ENCODE assay signal across 14 mouse cellular contexts in the genomic region with DNA sequence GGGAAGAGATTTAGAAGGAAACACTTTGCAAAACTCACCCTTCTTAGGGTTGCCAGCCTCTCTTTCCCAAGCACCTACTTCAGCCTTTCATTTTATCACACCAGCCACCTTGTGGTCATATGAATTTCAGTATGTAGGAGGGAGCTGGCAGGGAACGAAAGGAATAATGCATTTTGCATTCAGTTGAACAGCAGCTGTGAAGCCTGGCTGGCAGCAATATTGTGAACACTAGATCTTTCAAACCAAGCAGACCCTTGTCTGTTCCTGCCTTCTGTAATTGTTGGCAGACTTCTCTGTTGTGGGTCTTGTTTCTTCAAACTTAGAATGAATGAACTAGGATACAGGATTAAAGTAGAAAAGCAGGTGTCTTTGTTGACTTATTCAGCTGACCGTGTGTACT.
DNase-seq lines count a peak whose midpoint lies in the region; ATAC-seq and TF ChIP-seq lines count a peak whose summit lies in the region.
"Had no signal": no experiment of that assay in that cellular context is flagged by ENCODE, and none has a peak within 500 bp of the region (broad histone marks: within the 10 kb centered on the region; RNA-seq: fewer than 3 reads in every experiment).

No protein-coding gene starts in this region.

- TF ChIP-seq POLR2A in myocyte (IDR thresholded peaks at IDR 0.05; ENCODE audit: insufficient read length, low read depth) = no peak

- no peak overlapping the region for H3K9ac ChIP-seq in hindbrain, embryonic 14.5 days
- H3K9ac ChIP-seq: embryonic facial prominence, embryonic 12.5 days had no signal

- no peaks in the 10 kb centered on the region for H3K9me3 ChIP-seq in hindbrain, embryonic 14.5 days (ENCODE audit: control insufficient read depth, low read length)
- H3K9me3 ChIP-seq in midbrain, embryonic 10.5 days (replicated peaks) = no peaks in the 10 kb centered on the region
- H3K9me3 ChIP-seq: embryonic facial prominence, embryonic 12.5 days had no signal

- H3K36me3 ChIP-seq in myocyte (ENCODE audit: control insufficient read depth, insufficient read depth) = no peaks in the 10 kb centered on the region
- no peaks in the 10 kb centered on the region for H3K36me3 ChIP-seq in hindbrain, embryonic 14.5 days (replicated peaks; ENCODE audit: control insufficient read depth, insufficient read depth)
- no peaks in the 10 kb centered on the region for H3K36me3 ChIP-seq in midbrain, embryonic 10.5 days
- H3K36me3 ChIP-seq: embryonic facial prominence, embryonic 12.5 days had no signal

- ATAC-seq in frontal cortex, adult (ENCODE audit: low TSS enrichment) = peak; percentile 83
- ATAC-seq in hindbrain, embryonic 14.5 days (ENCODE audit: low FRiP score) = no peak
- ATAC-seq: activated CD4-positive, CD25-positive, alpha-beta regulatory T cell, adult 4 months had no signal

- H3K79me2 ChIP-seq in myocyte (ENCODE audit: control insufficient read depth, insufficient read depth) = no peaks in the 10 kb centered on the region

- WGBS in hindbrain, embryonic 14.5 days = 67% methylated on average over 2 of the region's 2 CpGs
- WGBS in midbrain, embryonic 10.5 days = 80% methylated on average over 2 of the region's 2 CpGs

- no peak overlapping the region for H3ac ChIP-seq in myocyte (ENCODE audit: control insufficient read depth, insufficient read length)

- H3K4me3 ChIP-seq in myocyte = no peak overlapping the region
- no peak overlapping the region for H3K4me3 ChIP-seq in hindbrain, embryonic 14.5 days (replicated peaks; ENCODE audit: low read length)
- no peak overlapping the region for H3K4me3 ChIP-seq in midbrain, embryonic 10.5 days
- H3K4me3 ChIP-seq: embryonic facial prominence, embryonic 12.5 days had no signal

- no peaks in the 10 kb centered on the region for H3K4me1 ChIP-seq in hindbrain, embryonic 14.5 days (replicated peaks; ENCODE audit: control insufficient read depth, insufficient read depth, low read length)
- no peaks in the 10 kb centered on the region for H3K4me1 ChIP-seq in midbrain, embryonic 10.5 days
- H3K4me1 ChIP-seq: embryonic facial prominence, embryonic 12.5 days had no signal

- no peak for DNase-seq in frontal cortex, postnatal 25 days (ENCODE audit: low spot score in 2 of 2)
- DNase-seq in brain, adult 2 months (ENCODE audit: low read depth, low spot score) = peak; percentile 79
- peak; percentile 10 for DNase-seq in forelimb bud, embryonic 11.5 days (ENCODE audit: low read depth, low spot score)
- DNase-seq in spleen, postnatal 36 days (ENCODE audit: low spot score in 2 of 2) = no peak
- DNase-seq in hindbrain, embryonic 14.5 days (ENCODE audit: low spot score) = no peak
- DNase-seq in midbrain, embryonic 10.5 days (ENCODE audit: low spot score) = no peak
- DNase-seq: cerebellum, adult 2 months; kidney, adult 11 months; kidney, postnatal 4 days; thymus, postnatal 36 days had no signal

- H3K27me3 ChIP-seq in myocyte (ENCODE audit: control insufficient read depth, insufficient read depth, insufficient read length) = no peaks in the 10 kb centered on the region
- no peaks in the 10 kb centered on the region for H3K27me3 ChIP-seq in hindbrain, embryonic 14.5 days (ENCODE audit: control insufficient read depth, insufficient read depth, low read length)
- H3K27me3 ChIP-seq in midbrain, embryonic 10.5 days (ENCODE audit: low read depth, poor library complexity, severe bottlenecking) = no peaks in the 10 kb centered on the region
- H3K27me3 ChIP-seq: embryonic facial prominence, embryonic 12.5 days had no signal

- H3K27ac ChIP-seq in hindbrain, embryonic 14.5 days = no peak overlapping the region
- H3K27ac ChIP-seq in midbrain, embryonic 10.5 days (replicated peaks) = no peak overlapping the region
- H3K27ac ChIP-seq: embryonic facial prominence, embryonic 12.5 days had no signal

- H3K4me2 ChIP-seq in myocyte (ENCODE audit: low read depth) = no peak overlapping the region
- H3K4me2 ChIP-seq in hindbrain, embryonic 14.5 days (replicated peaks) = no peak overlapping the region
- H3K4me2 ChIP-seq: embryonic facial prominence, embryonic 12.5 days had no signal

TF ChIP-seq in myocyte, 11 proteins besides CTCF, POLR2A, EP300 and RAD21:
- TF ChIP-seq TCF3 (IDR thresholded peaks at IDR 0.05; ENCODE audit: insufficient read length, low read depth) (no peak), MYOD1 (IDR thresholded peaks at IDR 0.05; ENCODE audit: control insufficient read depth in 1 of 3, insufficient read length in 2 of 3, low read depth in 2 of 3) (peak in 2 of 3 experiments; percentile 13 to 69)

Comparison
In these comparisons a context has a peak if more than half of its experiments do, and no peak if none do; other contexts are left out.
1. DNase-seq: peak in brain, adult 2 months (single experiment) and forelimb bud, embryonic 11.5 days (single experiment); none in frontal cortex, postnatal 25 days (0 of 2), spleen, postnatal 36 days (0 of 2), hindbrain, embryonic 14.5 days (single experiment) and midbrain, embryonic 10.5 days (single experiment).